Mouse (Mus musculus) liver, embryonic 11.5 days (tissue): ENCODE data around the gene Gm20547. TPM values are rescaled to one million over a fixed set of nuclear protein-coding genes. Genes with fewer than 3 reads are reported as not detected.
A peak's percentile ranks its signal among the peaks of the same experiment; 100 is the strongest.
"Not testable (repeated sequence)": the region's sequence is repeated elsewhere in the genome, so short reads cannot be mapped to it uniquely, and the experiment has no call there.

Source experiments
- ATAC-seq: fragments of 200-750 bp; cut with Nextera tagmentation; replicated peaks from 2 replicates; pipeline ENCODE4 v1.8.0; 2017; ENCODE audit warnings: moderate number of reproducible peaks, mild to moderate bottlenecking, moderate TSS enrichment, moderate library complexity; ENCODE audit not compliant: low FRiP score
- DNase-seq: peaks from one replicate; pipeline ENCODE4 v3.0.0-alpha.2; 2017; ENCODE audit warnings: low spot score
- H3K27ac ChIP-seq: fragments of 300-500 bp; sonication (generic); 2 replicates; pipeline ENCODE4 v1.5.1; 2014; ENCODE audit warnings: mild to moderate bottlenecking, low read depth, low read length, control low read depth
- H3K27me3 ChIP-seq: fragments of 300-500 bp; sonication (generic); replicated peaks from 2 replicates; pipeline ENCODE4 v1.6.1; 2014; ENCODE audit warnings: low read length, mixed read lengths; ENCODE audit not compliant: control insufficient read depth, insufficient read depth
- H3K36me3 ChIP-seq: fragments of 300-500 bp; sonication (generic); 2 replicates; pipeline ENCODE4 v1.6.1; 2014; ENCODE audit warnings: mild to moderate bottlenecking, low read length, moderate library complexity, mixed read lengths; ENCODE audit not compliant: control insufficient read depth, insufficient read depth
- H3K4me1 ChIP-seq: fragments of 300-500 bp; sonication (generic); replicated peaks from 2 replicates; pipeline ENCODE4 v1.6.1; 2014; ENCODE audit warnings: low read length, mixed read lengths; ENCODE audit not compliant: control insufficient read depth, insufficient read depth
- H3K4me2 ChIP-seq: fragments of 300-500 bp; sonication (generic); 2 replicates; pipeline ENCODE4 v1.6.1; 2014; ENCODE audit warnings: mild to moderate bottlenecking, control low read depth, moderate library complexity
- H3K4me3 ChIP-seq: fragments of 300-500 bp; sonication (generic); 2 replicates; pipeline ENCODE4 v1.5.1; 2014; ENCODE audit warnings: low read depth, low read length, control low read depth
- H3K9ac ChIP-seq: fragments of 300-500 bp; sonication (generic); 2 replicates; pipeline ENCODE4 v1.6.1; 2014; ENCODE audit warnings: low read depth, low read length, control low read depth
- H3K9me3 ChIP-seq: fragments of 300-500 bp; sonication (generic); 2 replicates; pipeline ENCODE4 v1.6.1; 2016; ENCODE audit warnings: low read length, inconsistent platforms, mixed read lengths; ENCODE audit not compliant: control insufficient read depth
- WGBS: fragments of 180-500 bp; shearing (Covaris S2); extraction: QIAGEN DNeasy Blood & Tissue Kit; methylation state at CpG from one replicate; pipeline ENCODE4 v1.1.7; 2014; 5-methylcytosine and 5-hydroxymethylcytosine counted together
- polyA plus RNA-seq: library from polyadenylated mRNA; unstranded; fragments of >200 nt; fragmentation: Nextera tagmentation; extraction: Ambion mirVana; gene quantifications from 2 replicates; pipeline ENCODE4 v1.2.1, GENCODE M21; 2014

Gene Gm20547
- polyA plus RNA-seq, 1 experiment from 2014 or later = not detected

DNA sequence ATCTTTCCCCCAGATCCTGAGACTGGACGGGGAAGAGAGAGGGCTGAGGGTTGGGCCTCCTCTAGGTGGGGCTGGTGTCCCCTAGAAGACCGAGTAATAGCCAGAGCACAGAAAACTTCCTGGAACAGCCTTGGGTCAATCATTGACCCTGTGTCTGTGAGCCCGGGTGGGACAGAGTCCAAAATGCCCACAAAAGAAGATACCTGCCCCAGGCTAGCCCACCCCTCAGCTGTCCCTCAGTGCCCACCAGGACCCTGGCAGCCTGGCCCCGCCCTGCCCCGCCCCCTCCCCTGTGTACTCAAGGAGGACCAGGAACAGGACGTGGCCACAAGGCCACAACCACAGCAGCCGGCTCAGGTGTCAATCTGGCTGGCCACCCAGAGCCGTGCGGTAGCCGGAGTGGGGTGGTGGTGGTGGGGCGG, 33.6 kb upstream of the Gm20547 start:
- Histone ChIP-seq H3K36me3 (peaks cover 34% of the 10 kb centered on the region), H3K27me3 (no peaks in the 10 kb centered on the region), H3K9me3 (no peaks in the 10 kb centered on the region), H3K9ac (0 out of 2 replicates have a peak overlapping the region, but pooled peaks have one; percentile 4), H3K4me2 (peak overlapping the region; percentile 28; the same call in 1 of the 2 replicates), H3K27ac (peak overlapping the region; percentile 45), H3K4me1 (peaks cover 10% of the 10 kb centered on the region), H3K4me3 (no peak overlapping the region)
- DNase-seq (peak; percentile 55), ATAC-seq (no peak; the same call in 1 of the 2 replicates)
- WGBS = 13% methylated on average over 11 of the region's 11 CpGs

DNA sequence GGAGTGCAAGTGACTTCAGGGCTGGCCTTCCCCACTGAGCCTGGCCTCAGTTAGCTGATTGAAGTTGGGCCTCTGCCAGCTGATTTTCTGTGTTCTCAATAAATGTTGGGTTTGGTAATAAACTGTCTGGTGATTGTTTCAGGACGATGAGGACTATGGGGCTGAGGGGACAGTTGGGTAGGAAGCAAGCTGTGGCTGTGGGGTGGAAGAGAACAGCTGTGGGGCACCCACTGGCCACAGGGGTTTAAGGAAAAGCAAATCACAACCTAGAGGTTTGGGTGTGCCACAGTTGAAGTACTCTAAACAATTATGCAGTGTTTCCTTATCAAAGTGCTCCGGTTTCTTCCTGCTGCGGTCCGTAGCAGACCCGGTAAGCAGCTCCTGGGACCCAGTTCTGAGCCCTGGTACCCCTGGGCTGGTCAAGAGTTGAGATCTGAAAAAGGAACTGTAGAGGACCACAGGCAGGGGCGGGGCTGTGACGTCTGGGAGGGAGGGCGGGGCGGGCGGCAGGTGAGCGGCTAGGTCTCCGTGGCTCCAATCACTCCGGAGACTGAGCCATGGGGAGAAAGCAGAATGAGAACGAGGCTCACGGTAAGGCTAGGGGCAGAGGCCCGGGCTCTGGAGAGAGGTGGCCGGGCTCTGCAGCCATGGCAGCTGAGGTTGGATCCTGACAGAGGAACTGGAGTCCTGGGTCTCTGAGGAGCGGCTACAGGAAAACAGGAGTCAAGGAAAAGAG, 32.3 kb upstream of the Gm20547 start, which contains the start of gene Slc44a4:
Gene Slc44a4, plus strand, starts transcription at position 537 of the 736 bp plus-strand sequence.
- Histone ChIP-seq H3K4me2 (peak within 1 kb of the TSS; percentile 28; the same call in 1 of the 2 replicates), H3K36me3 (peaks cover 40% of the 10 kb centered on the region), H3K4me3 (peak within 1 kb of the TSS; percentile 4; the same call in 1 of the 2 replicates), H3K9me3 (no peaks in the 10 kb centered on the region), H3K27ac (peak within 1 kb of the TSS; percentile 45), H3K9ac (no peak within 1 kb of the TSS), H3K4me1 (peaks cover 10% of the 10 kb centered on the region), H3K27me3 (no peaks in the 10 kb centered on the region)
- no peak for DNase-seq
- 45% methylated on average over 18 of the region's 18 CpGs for WGBS
- ATAC-seq = no peak

DNA sequence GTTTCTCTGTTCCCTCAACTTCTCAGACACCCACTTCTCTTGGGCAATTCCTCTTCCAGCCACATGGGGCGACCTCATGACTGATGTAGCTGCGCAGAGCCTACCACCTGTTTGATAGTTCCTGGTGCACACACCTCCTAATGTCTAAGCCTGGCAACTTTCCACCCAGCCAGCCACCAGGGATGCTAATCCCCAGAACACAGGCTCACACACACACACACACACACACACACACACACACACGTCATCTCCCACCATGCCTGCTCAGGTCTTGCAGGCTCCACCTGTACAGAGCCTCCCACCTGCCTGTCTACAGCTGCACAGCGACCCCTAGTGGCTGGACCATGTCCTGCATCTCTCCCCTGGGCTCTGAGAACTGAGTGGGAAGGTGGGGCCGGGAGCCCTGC, 30.1 kb upstream of the Gm20547 start:
- ATAC-seq (peak; percentile 61), DNase-seq (peak; percentile 81)
- H3K4me1 ChIP-seq = peaks cover 10% of the 10 kb centered on the region
- peaks cover 61% of the 10 kb centered on the region for H3K36me3 ChIP-seq
- H3K27ac ChIP-seq = no peak overlapping the region
- H3K4me3 ChIP-seq = no peak overlapping the region
- no peaks in the 10 kb centered on the region for H3K9me3 ChIP-seq
- no peak overlapping the region for H3K9ac ChIP-seq
- no peaks in the 10 kb centered on the region for H3K27me3 ChIP-seq
- no peak overlapping the region for H3K4me2 ChIP-seq
- WGBS = 49% methylated on average over 5 of the region's 5 CpGs

DNA sequence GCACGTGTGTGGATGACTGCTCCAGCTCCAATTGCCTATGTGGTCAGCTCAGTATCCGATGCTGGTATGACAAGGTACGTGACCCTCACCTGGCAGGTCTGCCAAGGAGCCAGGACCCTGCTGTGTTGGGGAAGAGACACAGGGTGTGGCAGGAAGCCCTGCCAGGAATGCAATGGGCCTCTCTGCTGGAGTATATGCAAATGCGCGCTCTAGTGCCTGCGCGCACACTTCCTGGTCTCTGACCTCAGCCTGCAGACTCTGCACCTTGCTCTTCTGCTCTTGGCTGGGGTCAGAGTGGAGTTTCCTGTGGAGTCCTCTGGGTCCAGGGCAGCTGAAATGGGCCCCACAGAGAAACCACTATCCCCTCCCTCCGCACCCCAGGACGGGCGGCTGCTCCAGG, 29.1 kb upstream of the Gm20547 start:
- WGBS = 87% methylated on average over 10 of the region's 10 CpGs
- DNase-seq = no peak
- no peak for ATAC-seq

DNA sequence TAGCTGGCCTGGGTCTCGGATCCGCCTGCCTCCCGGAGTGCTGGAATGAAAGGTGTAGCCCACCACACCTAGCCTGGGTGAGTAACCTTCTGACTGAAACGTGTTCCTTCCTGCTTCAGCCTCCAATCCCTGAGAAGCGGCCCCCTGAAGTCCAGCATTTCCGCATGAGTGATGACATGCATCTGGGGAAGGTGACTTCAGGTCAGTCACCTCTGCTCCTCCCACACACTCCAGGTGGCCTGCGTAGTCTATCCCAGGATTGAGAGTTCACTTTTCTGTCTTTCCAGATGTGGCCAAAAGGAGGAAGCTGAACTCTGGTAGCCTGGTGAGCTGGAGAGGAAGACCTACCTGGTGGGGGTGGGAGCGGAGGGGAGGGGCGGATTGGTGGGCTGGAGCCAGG, 21.1 kb upstream of the Gm20547 start:
- H3K9ac ChIP-seq = no peak overlapping the region
- H3K27me3 ChIP-seq = no peaks in the 10 kb centered on the region
- peaks cover under 1% of the 10 kb centered on the region; the same call in 1 of the 2 replicates for H3K4me1 ChIP-seq
- no peak overlapping the region for H3K4me2 ChIP-seq
- peaks cover 38% of the 10 kb centered on the region for H3K36me3 ChIP-seq
- DNase-seq (no peak), ATAC-seq (no peak)
- WGBS = 81% methylated on average over 9 of the region's 9 CpGs
- H3K9me3 ChIP-seq = no peaks in the 10 kb centered on the region
- no peak overlapping the region for H3K4me3 ChIP-seq
- H3K27ac ChIP-seq = no peak overlapping the region

More for the DNA sequence above, 29.1 kb upstream of the Gm20547 start:
- no peak overlapping the region for H3K4me2 ChIP-seq
- peaks cover 70% of the 10 kb centered on the region for H3K36me3 ChIP-seq
- no peaks in the 10 kb centered on the region for H3K9me3 ChIP-seq
- H3K9ac ChIP-seq = no peak overlapping the region
- H3K4me1 ChIP-seq = peaks cover 10% of the 10 kb centered on the region
- no peaks in the 10 kb centered on the region for H3K27me3 ChIP-seq
- H3K27ac ChIP-seq = no peak overlapping the region; the same call in 1 of the 2 replicates
- no peak overlapping the region for H3K4me3 ChIP-seq

DNA sequence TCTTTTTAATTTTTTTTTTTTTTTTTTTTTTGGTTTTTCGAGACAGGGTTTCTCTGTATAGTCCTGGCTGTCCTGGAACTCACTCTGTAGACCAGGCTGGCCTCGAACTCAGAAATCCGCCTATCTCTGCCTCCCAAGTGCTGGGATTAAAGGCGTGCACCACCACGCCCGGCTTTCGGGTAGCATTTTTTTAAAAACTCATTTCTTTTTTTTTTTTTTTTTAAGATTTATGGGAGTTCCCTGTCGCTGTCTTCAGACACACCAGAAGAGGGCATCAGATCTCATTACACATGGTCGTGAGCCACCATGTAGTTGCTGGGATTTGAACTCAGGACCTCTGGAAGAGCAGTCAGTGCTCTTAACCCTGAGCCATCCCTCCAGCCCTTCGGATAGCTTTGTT, 20.1 kb upstream of the Gm20547 start:
- WGBS = 91% methylated on average over 9 of the region's 10 CpGs
- not testable (repeated sequence) for H3K27me3 ChIP-seq
- H3K36me3 ChIP-seq = peaks cover 29% of the 10 kb centered on the region

DNA sequence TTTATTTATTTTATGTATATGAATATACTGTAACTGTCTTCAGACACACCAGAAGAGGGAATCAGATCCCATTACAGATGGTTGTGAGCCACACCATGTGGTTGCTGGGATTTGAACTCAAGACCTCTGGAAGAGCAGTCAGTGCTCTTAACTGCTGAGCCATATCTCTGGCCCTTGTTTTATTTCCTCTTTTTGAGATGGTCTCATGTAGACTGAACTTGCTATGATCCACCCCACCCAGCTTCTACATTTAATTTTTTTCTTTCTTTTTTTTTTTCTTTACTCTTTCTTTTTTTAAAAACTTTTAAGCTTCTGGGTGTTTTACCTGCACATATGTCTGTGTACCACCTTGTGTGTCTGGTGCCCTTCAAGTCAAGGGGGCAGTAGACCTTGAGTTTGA, 19.0 kb upstream of the Gm20547 start:
- not testable (repeated sequence) for H3K27me3 ChIP-seq, H3K9me3 ChIP-seq, H3K9ac ChIP-seq, H3K4me2 ChIP-seq, H3K4me3 ChIP-seq, DNase-seq, H3K27ac ChIP-seq, ATAC-seq
- peaks cover 25% of the 10 kb centered on the region for H3K36me3 ChIP-seq
- H3K4me1 ChIP-seq = peaks cover 18% of the 10 kb centered on the region

More for the DNA sequence above, 20.1 kb upstream of the Gm20547 start:
- not testable (repeated sequence) for H3K4me1 ChIP-seq, ATAC-seq, H3K4me2 ChIP-seq, H3K9me3 ChIP-seq, H3K4me3 ChIP-seq, H3K27ac ChIP-seq, H3K9ac ChIP-seq, DNase-seq

DNA sequence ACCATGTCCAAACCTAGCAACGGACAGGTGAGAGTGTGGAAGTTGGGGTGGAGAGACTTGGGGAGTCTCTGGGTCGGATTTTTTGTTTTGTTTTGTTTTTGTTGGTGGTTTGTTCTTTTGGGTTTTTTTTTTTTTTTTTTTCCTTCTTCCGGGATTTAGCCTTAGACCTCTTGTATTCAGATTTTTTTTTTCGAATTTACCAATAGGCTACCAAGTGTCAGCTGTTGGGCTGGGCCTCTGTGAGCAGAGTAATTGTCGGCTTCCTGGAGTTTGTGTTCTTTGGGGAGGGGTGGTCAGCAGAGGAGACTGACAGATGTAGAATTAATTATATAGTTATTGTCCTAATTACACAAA, 18.0 kb upstream of the Gm20547 start:
- peaks cover 4% of the 10 kb centered on the region; the same call in 1 of the 2 replicates for H3K9me3 ChIP-seq
- H3K27me3 ChIP-seq = no peaks in the 10 kb centered on the region
- peaks cover 18% of the 10 kb centered on the region for H3K36me3 ChIP-seq
- peaks cover 27% of the 10 kb centered on the region for H3K4me1 ChIP-seq
- no peak for DNase-seq
- peak overlapping the region; percentile 96 for H3K4me3 ChIP-seq
- H3K4me2 ChIP-seq = peak overlapping the region; percentile 97
- ATAC-seq = no peak
- H3K27ac ChIP-seq = peak overlapping the region; percentile 97
- peak overlapping the region; percentile 94 for H3K9ac ChIP-seq
- WGBS = 4% methylated on average over 5 of the region's 5 CpGs
